Mouse (Mus musculus) midbrain, embryonic 13.5 days (tissue): ENCODE results near the gene Zcrb1. TPM values are rescaled to one million over a fixed set of nuclear protein-coding genes. Genes with fewer than 3 reads are reported as not detected.
A peak's percentile ranks its signal among the peaks of the same experiment; 100 is the strongest.
"Not testable (repeated sequence)": the region's sequence is repeated elsewhere in the genome, so short reads cannot be mapped to it uniquely, and the experiment has no call there.

Experiments used
- ATAC-seq: fragments of 200-750 bp; cut with Nextera tagmentation; 2 replicates; pipeline ENCODE4 v1.8.0; 2017; ENCODE audit warnings: mild to moderate bottlenecking, moderate TSS enrichment, moderate library complexity
- H3K27ac ChIP-seq: fragments of 300-500 bp; sonication (generic); 2 replicates; pipeline ENCODE4 v1.5.1; 2015; ENCODE audit warnings: inconsistent platforms, mild to moderate bottlenecking, moderate library complexity
- H3K27me3 ChIP-seq: fragments of 300-500 bp; sonication (generic); 2 replicates; pipeline ENCODE4 v1.6.1; 2015; ENCODE audit warnings: mild to moderate bottlenecking, inconsistent platforms
- H3K36me3 ChIP-seq: fragments of 300-500 bp; sonication (generic); 2 replicates; pipeline ENCODE4 v1.6.1; 2015; ENCODE audit warnings: mild to moderate bottlenecking, inconsistent platforms
- H3K4me1 ChIP-seq: fragments of 300-500 bp; sonication (generic); replicated peaks from 2 replicates; pipeline ENCODE4 v1.6.1; 2015; ENCODE audit warnings: inconsistent platforms
- H3K4me2 ChIP-seq: fragments of 300-500 bp; sonication (generic); replicated peaks from 2 replicates; pipeline ENCODE4 v1.6.1; 2015; ENCODE audit warnings: moderate library complexity, mild to moderate bottlenecking, inconsistent platforms
- H3K4me3 ChIP-seq: fragments of 300-500 bp; sonication (generic); replicated peaks from 2 replicates; pipeline ENCODE4 v1.5.1; 2015; ENCODE audit warnings: mild to moderate bottlenecking, inconsistent platforms
- H3K9ac ChIP-seq: fragments of 300-500 bp; sonication (generic); replicated peaks from 2 replicates; pipeline ENCODE4 v1.6.1; 2015; ENCODE audit warnings: mild to moderate bottlenecking, inconsistent platforms
- H3K9me3 ChIP-seq: fragments of 300-500 bp; sonication (generic); 2 replicates; pipeline ENCODE4 v1.6.1; 2016; ENCODE audit warnings: mild to moderate bottlenecking, inconsistent platforms
- WGBS: fragments of 180-500 bp; shearing (Covaris S2); methylation state at CpG from one replicate; pipeline ENCODE4 v1.1.7; 2015; 5-methylcytosine and 5-hydroxymethylcytosine counted together
- polyA plus RNA-seq: library from polyadenylated mRNA; unstranded; fragments of >200 nt; fragmentation: Nextera tagmentation; extraction: Ambion mirVana; gene quantifications from 2 replicates; pipeline ENCODE4 v1.2.1, GENCODE M21; 2015

Zcrb1 gene
- polyA plus RNA-seq, 1 experiment from 2014 or later = 184 TPM

DNA sequence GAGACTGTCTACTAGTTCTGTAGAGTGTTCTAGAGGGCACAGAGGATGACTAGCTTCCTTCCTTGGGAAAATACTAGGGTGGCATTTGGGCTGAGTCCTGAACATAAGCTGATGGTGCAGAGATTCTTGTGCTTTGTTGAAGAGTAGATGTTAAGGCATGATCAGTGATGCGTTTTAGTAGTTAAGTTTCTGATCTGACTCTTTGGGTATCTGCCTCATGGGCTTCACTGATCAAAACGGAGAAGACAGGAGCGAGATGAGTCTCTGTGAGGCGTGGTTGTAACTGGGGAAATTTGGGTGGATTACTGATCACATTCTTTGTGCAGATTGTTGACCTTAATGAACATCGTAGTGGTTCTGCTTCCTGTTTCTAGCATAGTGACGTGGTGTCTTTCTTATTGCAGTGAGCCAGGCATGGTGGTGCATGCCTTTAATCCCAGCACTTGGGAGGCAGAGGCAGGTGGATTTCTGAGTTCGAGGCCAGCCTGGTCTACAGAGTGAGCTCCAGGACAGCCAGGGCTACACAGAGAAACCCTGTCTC lies 7.4 kb upstream of the Zcrb1 start:
- WGBS = 96% methylated on average over 7 of the region's 7 CpGs

DNA sequence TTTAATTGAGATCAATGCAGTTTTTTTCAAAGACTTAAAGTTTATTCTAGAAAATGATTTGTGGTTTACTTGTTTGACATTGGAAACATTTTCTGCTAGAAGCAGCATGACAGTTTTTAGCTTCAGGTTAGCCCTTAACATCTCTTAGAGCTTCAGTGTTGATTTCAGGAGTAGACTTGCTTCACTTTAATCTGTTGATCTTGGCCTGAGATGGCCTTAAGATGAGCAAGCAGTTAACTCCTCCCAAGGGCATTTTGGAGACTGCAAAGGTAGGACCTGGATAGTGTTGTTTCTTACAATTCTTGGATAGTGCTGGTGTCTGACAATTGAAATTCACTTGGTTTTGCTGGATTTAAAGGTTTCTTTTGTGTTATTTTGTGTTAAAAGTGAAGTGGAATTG lies 6.7 kb upstream of the Zcrb1 start:
- H3K9me3 ChIP-seq = no peaks in the 10 kb centered on the region
- H3K4me3 ChIP-seq = no peak overlapping the region
- H3K9ac ChIP-seq = no peak overlapping the region
- peaks cover 19% of the 10 kb centered on the region for H3K4me1 ChIP-seq
- H3K27me3 ChIP-seq = no peaks in the 10 kb centered on the region
- 0 out of 2 replicates have a peak, but pooled peaks cover 3% of the 10 kb centered on the region for H3K36me3 ChIP-seq
- no peak for ATAC-seq
- no peak overlapping the region for H3K27ac ChIP-seq
- H3K4me2 ChIP-seq = no peak overlapping the region

More for the DNA sequence above, 7.4 kb upstream of the Zcrb1 start:
- H3K9ac ChIP-seq = no peak overlapping the region
- H3K27me3 ChIP-seq = no peaks in the 10 kb centered on the region
- H3K9me3 ChIP-seq = no peaks in the 10 kb centered on the region
- peaks cover 14% of the 10 kb centered on the region for H3K4me1 ChIP-seq
- ATAC-seq = no peak
- H3K4me3 ChIP-seq = no peak overlapping the region
- H3K36me3 ChIP-seq = peaks cover 7% of the 10 kb centered on the region; the same call in 1 of the 2 replicates
- no peak overlapping the region for H3K27ac ChIP-seq
- H3K4me2 ChIP-seq = no peak overlapping the region

DNA sequence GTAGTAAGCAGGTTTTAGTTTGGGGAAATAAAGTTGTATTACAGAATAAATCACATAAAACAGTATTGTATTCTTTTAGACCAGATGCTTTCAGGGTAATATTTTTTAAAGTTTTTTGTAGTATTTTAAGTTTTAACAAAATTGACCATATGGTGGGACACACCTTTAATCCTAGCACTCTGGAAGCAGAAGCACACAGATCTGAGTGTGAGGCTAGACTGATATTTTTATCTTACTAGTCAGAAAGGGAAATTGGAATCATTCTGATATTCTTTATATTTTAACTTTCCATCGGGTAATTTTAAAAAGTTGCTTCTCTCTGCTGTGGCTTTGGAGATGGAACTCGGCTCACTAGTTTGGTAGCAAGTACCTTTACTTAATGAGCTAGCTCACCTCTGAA lies 4.6 kb upstream of the Zcrb1 start:
- Histone ChIP-seq H3K9ac (no peak overlapping the region), H3K27me3 (no peaks in the 10 kb centered on the region), H3K4me2 (no peak overlapping the region), H3K4me3 (no peak overlapping the region), H3K27ac (no peak overlapping the region), H3K9me3 (no peaks in the 10 kb centered on the region), H3K4me1 (peaks cover 32% of the 10 kb centered on the region), H3K36me3 (no peaks in the 10 kb centered on the region)
- 96% methylated on average over 2 of the region's 2 CpGs for WGBS
- no peak for ATAC-seq

DNA sequence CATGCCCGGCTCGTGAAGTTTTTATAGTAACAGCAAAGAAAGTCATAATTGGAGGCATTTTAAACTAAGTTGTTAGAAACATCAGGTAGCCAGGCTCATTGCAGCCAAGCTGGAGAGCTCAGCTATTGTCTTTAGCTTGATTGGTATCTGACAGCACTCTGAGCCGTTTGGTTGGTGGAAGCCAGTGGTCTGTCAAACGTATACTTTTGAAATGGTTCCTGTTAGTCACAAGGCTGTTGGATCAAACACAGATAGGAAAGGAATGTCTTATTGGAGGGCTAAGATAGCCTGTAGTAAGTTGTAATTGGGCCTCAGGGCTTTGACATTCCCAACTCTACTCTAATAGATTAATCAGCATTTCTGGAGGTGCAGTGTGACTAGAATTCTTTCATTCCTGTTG lies 3.3 kb upstream of the Zcrb1 start:
- no peaks in the 10 kb centered on the region for H3K27me3 ChIP-seq
- ATAC-seq = no peak
- WGBS = 87% methylated on average over 4 of the region's 4 CpGs
- H3K4me3 ChIP-seq = no peak overlapping the region
- no peak overlapping the region for H3K4me2 ChIP-seq
- no peak overlapping the region for H3K9ac ChIP-seq
- peaks cover 42% of the 10 kb centered on the region for H3K4me1 ChIP-seq
- H3K9me3 ChIP-seq = no peaks in the 10 kb centered on the region
- no peaks in the 10 kb centered on the region for H3K36me3 ChIP-seq
- no peak overlapping the region for H3K27ac ChIP-seq

DNA sequence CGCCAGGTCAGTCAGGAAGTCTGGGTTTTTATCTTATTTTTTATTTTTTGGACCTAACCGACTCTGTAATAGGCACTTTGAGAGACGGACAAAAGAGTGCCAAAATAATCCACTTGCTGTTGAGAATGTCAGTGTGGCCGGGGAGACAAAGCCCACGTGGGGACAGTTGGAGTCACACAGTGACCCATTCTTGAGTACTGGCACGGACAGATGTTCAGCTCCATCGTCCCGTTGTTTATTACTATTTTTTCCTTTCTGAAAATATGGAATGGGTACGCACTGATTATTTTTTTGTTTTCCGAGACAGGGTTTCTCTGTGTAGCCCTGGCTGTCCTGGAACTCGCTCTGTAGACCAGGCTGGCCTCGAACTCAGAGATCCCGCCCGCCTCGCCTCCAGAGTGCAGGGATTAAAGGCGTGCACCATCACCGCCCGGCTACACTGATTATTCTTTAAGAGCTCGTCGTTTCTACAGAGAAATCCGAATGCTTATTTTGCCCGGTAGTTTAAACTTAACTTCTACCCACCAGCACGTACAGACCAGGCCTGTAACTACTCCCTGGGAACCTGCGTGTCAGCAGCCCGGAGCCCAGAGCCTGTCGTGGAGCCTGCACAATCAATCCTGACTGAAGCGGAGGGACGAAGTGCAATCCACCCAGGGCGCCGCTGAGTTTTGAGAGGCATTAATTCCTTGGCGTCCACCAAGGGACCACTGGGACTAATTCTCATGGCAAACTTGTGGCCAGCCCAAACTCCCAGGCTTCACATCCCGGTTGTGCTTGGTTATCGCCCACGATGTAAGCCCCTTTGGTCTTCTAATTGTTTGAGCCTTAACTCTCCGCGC lies 786 bp upstream of the Zcrb1 start:
- under 1% methylated on average over 36 of the region's 36 CpGs for WGBS
- no peak; the same call in 1 of the 2 replicates for ATAC-seq
- H3K9me3 ChIP-seq = no peaks in the 10 kb centered on the region
- H3K27me3 ChIP-seq = no peaks in the 10 kb centered on the region
- H3K9ac ChIP-seq = peak overlapping the region; percentile 97
- peaks cover 17% of the 10 kb centered on the region for H3K36me3 ChIP-seq
- peak overlapping the region; percentile 84 for H3K4me2 ChIP-seq
- H3K27ac ChIP-seq = peak overlapping the region; percentile 90
- H3K4me1 ChIP-seq = peaks cover 51% of the 10 kb centered on the region
- peak overlapping the region; percentile 96 for H3K4me3 ChIP-seq

DNA sequence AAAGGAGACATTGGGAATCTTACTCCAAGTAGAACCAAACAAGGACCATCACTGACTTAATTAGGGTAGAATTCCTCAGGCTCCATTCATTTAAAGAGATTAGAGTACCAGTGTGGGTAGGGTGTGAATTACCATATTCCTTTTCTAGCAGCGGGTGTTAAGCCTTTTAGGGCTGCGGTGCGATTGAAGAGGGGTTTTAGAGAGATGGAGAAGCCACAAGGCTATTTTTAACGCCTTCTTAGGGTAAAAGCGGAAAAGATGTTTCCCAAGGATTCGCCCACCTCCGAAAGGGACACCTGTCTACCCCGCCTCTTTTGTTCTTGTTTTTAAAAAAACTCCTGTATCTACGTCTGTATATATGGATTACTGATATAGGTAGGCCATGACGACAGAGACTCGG lies 865 bp downstream of the Zcrb1 start:
- Histone ChIP-seq H3K27ac (no peak overlapping the region), H3K9me3 (no peaks in the 10 kb centered on the region), H3K4me2 (peak overlapping the region; percentile 84), H3K4me1 (peaks cover 51% of the 10 kb centered on the region), H3K27me3 (no peaks in the 10 kb centered on the region), H3K9ac (peak overlapping the region; percentile 97), H3K36me3 (peaks cover 30% of the 10 kb centered on the region), H3K4me3 (peak overlapping the region; percentile 96)
- whole genome bisulfite sequencing = under 1% methylated on average over 11 of the region's 11 CpGs
- no peak for ATAC-seq

DNA sequence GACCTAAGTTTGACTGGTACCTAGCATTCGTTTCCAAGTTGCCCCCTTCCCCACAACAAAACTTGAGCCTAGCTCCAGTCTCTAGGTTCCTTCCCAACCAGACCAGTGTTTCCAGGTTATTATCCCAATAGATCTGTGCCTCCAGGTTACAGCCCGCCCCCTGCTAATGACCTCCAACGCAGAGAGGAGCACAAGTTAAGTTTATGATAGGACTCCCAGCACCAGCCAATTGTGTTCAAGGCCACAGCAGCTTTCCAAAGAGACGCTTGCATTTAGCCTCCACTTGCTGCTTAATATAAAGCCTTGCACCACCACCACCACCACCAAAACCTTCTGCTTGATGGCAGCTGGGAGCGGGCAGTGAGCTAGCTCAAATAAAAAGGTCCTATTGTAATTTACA lies 16.8 kb downstream of the Zcrb1 start:
- WGBS = 75% methylated on average over 5 of the region's 5 CpGs
- no peaks in the 10 kb centered on the region for H3K4me1 ChIP-seq
- no peak overlapping the region for H3K4me3 ChIP-seq
- ATAC-seq = no peak
- no peak overlapping the region for H3K9ac ChIP-seq
- H3K9me3 ChIP-seq = no peaks in the 10 kb centered on the region
- no peak overlapping the region for H3K27ac ChIP-seq
- peaks cover 22% of the 10 kb centered on the region for H3K36me3 ChIP-seq
- H3K27me3 ChIP-seq = no peaks in the 10 kb centered on the region
- no peak overlapping the region for H3K4me2 ChIP-seq

DNA sequence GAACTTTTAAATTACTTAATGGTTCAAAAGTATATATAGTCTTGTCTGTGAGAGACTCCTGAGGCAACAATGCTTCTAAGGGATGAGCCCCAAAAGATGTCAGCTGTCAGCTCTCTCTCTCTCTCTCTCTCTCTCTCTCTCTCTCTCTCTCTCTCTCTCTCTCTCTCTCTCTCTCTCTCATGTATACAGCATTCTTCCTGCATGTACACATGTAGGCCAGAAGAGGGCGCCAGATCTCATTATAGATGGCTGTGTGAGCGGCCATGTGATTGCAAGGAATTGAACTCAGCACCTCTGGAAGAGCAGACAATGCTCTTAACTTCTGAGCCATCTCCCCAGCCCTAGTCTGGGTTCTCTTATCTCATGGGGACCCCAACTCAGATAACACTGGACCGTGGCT lies 19.0 kb downstream of the Zcrb1 start:
- Histone ChIP-seq H3K4me1 (no peaks in the 10 kb centered on the region), H3K4me2 (no peak overlapping the region), H3K9ac (no peak overlapping the region), H3K27ac (no peak overlapping the region), H3K27me3 (no peaks in the 10 kb centered on the region), H3K4me3 (no peak overlapping the region), H3K9me3 (no peaks in the 10 kb centered on the region), H3K36me3 (peaks cover 5% of the 10 kb centered on the region; the same call in 1 of the 2 replicates)
- no peak for ATAC-seq
- WGBS = 78% methylated on average over 3 of the region's 3 CpGs

DNA sequence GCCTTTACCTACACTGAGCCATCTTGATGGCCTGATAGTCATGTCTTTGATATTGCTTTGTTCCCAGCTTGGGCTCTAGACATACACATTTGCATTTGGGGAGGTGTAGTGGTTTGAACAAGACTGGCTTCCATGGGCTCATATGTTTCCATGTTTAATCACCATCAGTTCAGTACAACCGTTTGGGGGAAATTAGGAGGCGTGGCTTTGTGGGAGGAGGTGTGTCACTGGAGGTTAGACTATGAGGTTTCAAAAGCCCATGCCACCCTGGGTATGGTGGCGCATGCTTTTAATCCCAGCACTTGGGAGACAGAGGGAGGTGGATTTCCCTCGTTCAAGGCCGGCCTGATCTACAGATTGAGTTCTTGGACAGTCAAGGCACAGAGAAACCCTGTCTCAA lies 22.4 kb downstream of the Zcrb1 start:
- ATAC-seq = no peak
- H3K36me3 ChIP-seq = no peaks in the 10 kb centered on the region
- H3K9ac ChIP-seq = no peak overlapping the region
- 90% methylated on average over 5 of the region's 5 CpGs for WGBS
- H3K27me3 ChIP-seq = no peaks in the 10 kb centered on the region
- H3K9me3 ChIP-seq = no peaks in the 10 kb centered on the region
- no peaks in the 10 kb centered on the region for H3K4me1 ChIP-seq
- H3K4me2 ChIP-seq = no peak overlapping the region
- H3K27ac ChIP-seq = no peak overlapping the region
- H3K4me3 ChIP-seq = no peak overlapping the region

DNA sequence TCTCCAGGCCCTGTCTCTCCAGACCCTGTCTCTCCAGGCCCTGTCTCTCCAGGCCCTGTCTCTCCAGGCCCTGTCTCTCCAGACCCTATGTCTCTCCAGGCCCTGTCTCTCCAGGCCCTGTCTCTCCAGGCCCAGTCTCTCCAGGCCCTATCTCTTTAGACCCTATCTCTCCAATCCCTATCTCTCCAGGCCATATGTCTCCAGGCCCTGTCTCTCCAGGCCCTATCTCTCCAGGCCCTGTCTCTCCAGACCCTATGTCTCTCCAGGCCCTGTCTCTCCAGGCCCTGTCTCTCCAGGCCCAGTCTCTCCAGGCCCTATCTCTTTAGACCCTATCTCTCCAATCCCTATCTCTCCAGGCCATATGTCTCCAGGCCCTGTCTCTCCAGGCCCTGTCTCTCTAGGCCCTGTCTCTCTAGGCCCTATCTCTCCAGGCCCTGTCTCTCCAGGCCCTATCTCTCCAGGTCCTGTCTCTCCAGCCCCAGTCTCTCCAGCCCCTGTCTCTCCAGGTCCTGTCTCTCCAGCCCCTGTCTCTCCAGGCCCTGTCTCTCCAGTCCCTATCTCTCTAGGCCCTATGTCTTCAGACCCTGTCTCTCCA lies 25.5 kb downstream of the Zcrb1 start:
- H3K4me2 ChIP-seq, H3K27ac ChIP-seq, H3K9me3 ChIP-seq, H3K36me3 ChIP-seq, H3K4me1 ChIP-seq, H3K9ac ChIP-seq, ATAC-seq, H3K27me3 ChIP-seq, H3K4me3 ChIP-seq: not testable (repeated sequence)

DNA sequence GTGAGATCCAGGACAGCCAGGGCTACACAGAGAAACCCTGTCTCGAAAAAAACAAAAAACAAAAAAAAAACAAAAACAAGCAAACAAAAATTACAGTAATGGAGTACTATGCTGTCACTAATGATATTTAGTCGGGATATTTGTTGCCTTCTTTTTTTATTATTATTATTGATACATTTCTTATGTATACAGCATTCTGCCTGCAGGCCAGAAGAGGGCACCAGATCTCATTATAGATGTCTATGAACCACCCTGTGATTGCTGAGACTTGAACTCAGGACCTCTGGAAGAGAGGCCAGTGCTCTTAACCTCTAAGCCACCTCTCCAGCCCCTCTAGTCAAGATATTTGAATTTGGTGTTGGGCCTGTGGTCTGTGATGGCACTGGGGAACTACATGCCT lies 26.3 kb downstream of the Zcrb1 start:
- Histone ChIP-seq H3K27ac (no peak overlapping the region), H3K4me2 (no peak overlapping the region), H3K27me3 (no peaks in the 10 kb centered on the region), H3K9me3 (no peaks in the 10 kb centered on the region), H3K36me3 (no peaks in the 10 kb centered on the region), H3K4me1 (no peaks in the 10 kb centered on the region), H3K4me3 (no peak overlapping the region), H3K9ac (no peak overlapping the region)
- WGBS = 88% methylated on average over 2 of the region's 2 CpGs
- ATAC-seq = no peak

DNA sequence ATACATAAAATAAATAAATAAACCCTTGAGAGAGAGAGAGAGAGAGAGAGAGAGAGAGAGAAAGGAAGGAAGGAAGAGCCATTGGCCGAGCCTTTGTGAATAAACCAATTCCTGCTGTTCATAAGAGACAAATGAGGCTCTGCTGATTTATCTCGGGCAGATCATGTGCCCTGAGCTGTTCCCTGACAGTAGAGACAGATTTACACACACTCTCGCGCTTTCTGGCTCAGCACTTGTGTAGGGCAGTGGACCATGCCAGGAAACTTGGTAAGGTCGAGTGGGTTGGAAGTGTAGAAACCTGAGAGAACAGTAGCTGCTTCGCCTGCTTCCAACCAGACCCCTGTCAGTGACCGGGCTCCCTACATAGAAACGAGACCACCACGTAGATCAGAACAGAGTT lies 29.6 kb downstream of the Zcrb1 start:
- Histone ChIP-seq H3K9ac (no peak overlapping the region), H3K4me3 (no peak overlapping the region), H3K4me1 (no peaks in the 10 kb centered on the region), H3K27me3 (no peaks in the 10 kb centered on the region), H3K27ac (no peak overlapping the region), H3K9me3 (no peaks in the 10 kb centered on the region), H3K36me3 (no peaks in the 10 kb centered on the region), H3K4me2 (no peak overlapping the region)
- no peak for ATAC-seq
- WGBS = 84% methylated on average over 9 of the region's 9 CpGs
